Mouse (Mus musculus): ENCODE data around the gene Stap2.
A peak's percentile ranks its signal among the peaks of the same experiment; 100 is the strongest.

Gene Stap2

DNA sequence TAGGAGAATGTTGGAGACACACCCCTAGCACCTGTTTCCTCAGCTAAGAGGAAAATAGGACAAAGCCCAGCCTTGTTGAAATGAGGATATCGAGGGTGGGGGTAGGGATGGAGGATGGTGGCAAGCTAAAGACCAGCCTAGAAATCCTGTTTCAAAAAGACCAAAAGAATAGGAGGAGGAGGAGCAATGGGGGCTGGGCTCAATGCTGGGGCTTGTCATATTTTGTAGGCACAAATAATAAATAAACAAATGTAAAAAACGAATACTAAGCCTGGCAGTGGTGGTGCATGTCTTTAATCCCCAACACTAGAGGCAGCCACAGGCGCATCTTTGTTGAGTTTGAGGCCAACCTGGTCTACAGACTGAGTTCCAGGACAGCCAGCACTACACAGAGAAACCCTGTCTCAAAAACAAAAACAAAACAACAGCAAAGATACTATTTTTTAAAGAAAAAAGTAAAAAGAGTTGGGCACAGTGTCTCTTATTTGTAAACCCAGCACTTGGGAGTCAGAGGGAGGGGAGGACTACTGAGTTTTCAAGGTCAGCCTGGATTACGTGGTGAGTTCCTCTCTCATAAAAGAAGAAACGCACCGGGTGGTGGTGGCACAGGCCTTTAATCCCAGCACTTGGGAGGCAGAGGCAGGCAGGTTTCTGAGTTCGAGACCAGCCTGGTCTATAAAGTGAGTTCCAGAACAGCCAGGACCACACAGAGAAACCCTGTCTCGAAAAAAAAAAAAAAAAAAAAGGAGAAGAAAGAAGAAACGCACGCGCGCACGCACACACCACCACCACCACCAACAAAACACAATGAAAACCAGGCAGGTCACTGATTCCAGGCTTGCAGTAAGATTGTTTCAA is 47.4 kb downstream of the Stap2 start:
- DNase-seq, result peak; percentile 65

- peak; percentile 81 for DNase-seq
These were observed 48.2 kb downstream of the Stap2 start for GRCm38 (mm10) chr17:55957168-55957567.

DNA sequence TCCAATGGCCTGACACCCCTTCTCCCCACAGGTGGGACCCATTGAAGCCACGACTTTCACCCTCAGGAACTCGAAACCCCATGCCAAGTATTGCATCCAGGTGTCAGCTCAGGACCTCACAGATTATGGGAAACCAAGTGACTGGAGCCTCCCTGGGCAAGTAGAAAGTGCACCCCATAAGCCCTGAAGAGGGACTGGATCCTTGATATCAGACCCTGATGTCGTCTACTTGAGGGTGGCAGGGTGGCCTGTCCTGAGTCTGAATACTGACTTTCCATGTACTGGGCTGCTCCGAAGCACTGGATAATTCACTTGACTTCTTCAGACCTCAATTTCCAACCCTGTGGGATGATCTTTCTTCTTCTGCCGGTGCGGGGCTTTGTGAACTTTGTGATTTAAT is 48.8 kb downstream of the Stap2 start:
- no peak for DNase-seq

GRCm38 (mm10) chr17:55956129-55956528 is 49.3 kb downstream of the Stap2 start:
- peak; percentile 92 for DNase-seq

- peak; percentile 36 for DNase-seq
These were observed 51.2 kb downstream of the Stap2 start for GRCm38 (mm10) chr17:55954229-55954628.

DNA sequence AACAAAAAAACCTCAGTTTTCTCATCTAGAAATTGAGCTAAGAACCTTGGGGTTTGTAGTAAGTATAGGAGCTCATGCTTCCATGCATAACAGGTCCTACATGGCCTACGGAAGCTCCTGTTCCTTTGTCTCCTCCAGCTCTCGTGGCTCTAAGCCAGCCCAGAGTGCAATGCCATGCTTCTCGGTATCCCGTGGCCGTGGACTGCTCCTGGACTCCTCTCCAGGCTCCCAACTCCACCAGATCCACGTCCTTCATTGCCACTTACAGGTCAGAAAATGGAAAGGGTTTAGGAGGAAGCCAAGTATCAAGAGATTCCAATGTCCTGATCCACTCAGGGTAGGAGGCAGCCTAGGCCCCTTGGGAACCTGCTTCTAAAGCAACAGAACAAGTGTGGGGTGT is 51.6 kb downstream of the Stap2 start:
- no peak for DNase-seq

DNA sequence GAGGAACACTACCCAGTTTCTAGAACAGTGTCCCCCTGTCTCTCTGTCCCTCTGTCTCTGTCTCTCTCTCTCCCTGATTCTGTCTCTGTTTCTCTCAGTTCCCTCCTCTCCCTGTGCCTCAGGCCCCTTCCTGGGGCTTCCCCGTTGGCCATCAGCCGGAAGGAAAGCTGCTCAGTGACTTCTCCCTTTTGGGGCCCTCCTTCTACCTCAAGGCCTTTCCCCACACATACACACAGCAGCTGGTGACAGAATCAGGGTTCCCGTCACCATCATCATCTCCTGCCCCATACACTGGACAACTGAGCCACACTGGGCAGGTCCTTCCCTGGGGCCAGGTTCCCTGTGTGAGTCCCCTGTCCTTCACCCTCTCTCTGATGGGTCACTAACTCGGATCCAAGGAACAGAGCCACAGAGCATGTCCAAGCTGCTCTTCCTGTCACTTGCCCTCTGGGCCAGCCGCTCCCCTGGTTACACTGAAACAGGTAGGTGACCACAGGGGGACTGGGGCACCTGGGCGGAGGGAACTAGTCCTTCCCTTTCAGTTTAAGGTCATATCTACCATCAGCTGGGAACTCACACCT is 52.8 kb downstream of the Stap2 start, which contains the start of gene Ebi3:
Gene Ebi3 (plus strand): TSS at position 194 of the 581 bp plus-strand sequence.
- peak; percentile 17 for DNase-seq

- DNase-seq, result peak; percentile 13
These were observed 53.3 kb downstream of the Stap2 start for GRCm38 (mm10) chr17:55952041-55952440.

DNA sequence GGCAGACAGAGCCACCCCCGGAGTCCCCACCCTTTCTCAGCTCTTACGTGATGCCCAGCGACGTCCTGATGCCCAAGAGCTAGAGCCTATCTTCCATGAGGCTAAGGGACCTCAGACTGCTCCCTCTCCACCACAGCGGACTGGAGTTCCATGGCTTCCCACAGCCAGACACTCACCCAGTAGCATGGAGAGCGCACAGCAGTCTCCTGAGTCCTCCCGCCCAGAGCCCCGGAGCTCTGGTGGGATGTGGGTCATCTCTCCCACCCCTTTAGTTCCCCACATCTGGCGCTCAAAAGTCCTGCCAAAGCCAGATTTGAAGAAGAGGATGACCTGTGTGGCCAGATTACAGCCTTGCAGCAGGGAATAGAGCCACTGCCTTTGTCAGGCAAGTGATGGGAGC is 54.8 kb downstream of the Stap2 start:
- DNase-seq, result peak; percentile 14

GRCm38 (mm10) chr17:55949400-55949799 is 56.0 kb downstream of the Stap2 start, which contains the start of gene Zfp119b:
Gene Zfp119b, minus strand, starts transcription at chr17:55949500.
- DNase-seq, result no peak

GRCm38 (mm10) chr17:55948647-55949046 is 56.7 kb downstream of the Stap2 start:
- no peak for DNase-seq
